Mouse (Mus musculus): Measurements from ENCODE around the gene Nop9.

The Nop9 gene

DNA sequence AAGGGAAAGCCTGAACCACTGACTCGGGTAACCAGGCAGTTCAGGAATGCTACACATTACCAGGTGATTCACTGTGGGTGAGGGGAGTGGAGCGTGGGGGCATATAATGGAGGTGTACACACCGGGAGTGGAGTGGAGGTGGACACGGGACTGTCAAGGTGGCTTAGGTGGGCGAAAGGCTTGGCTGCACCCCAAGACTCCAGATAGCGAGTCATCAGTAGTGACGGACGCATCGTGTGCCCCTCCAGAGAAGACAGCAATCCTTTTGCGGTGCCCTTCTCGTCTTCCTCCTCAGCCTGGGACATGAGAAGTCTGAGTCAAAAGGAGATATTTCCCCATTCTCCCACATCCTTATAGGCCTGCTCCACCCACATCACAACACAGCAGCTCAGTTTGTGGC lies 32.3 kb downstream of the Nop9 start:
- no peak for DNase-seq

DNA sequence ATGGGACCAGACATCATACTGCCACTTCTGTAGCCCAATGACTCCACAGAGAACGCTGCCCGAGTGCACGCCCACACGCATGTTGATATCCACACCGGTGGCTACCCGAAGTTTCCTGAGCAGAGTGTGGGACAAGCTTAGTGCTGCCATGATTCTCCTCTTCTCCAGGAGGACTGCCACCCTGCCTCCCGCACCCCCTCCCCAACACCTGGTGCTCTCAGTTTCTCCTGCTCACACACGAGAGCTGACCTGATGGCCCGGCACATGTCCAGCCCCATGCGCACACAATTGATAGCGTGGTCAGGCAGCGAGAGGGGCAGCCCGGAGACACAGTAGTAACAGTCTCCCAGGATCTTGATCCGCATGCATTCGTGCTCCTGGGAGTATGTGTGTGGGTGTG lies 33.2 kb downstream of the Nop9 start:
- DNase-seq, result no peak

- no peak for DNase-seq
Measured at GRCm38 (mm10) chr14:55779656-55780055, 34.2 kb downstream of the Nop9 start.

DNA sequence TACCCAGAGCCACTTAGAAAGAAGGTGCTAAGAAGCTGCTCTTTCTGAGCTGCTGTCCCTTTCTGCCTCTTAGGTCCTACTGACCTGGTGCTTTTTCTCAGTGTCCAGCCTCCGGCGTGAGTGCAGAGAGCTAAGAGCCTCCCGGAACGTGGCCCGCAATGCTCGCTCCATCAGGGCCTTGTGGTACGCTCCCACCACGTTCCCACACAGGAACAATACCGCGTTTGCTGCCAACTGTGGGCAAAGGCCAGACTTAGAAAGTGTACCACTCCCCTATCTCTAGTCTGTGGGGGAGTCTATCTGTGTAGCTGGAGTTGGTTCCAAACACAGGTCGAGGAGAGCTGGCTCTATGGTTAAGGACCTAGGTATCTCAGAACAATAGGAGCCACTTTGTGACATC lies 35.2 kb downstream of the Nop9 start:
- DNase-seq, result no peak

- peak; percentile 78 for DNase-seq
Measured at GRCm38 (mm10) chr14:55781310-55781709, 35.8 kb downstream of the Nop9 start.

GRCm38 (mm10) chr14:55782361-55782960 lies 37.0 kb downstream of the Nop9 start:
- DNase-seq, result no peak

- no peak for DNase-seq
Measured at GRCm38 (mm10) chr14:55783171-55783957, 37.9 kb downstream of the Nop9 start.

- no peak for DNase-seq
Measured at GRCm38 (mm10) chr14:55783958-55784235, 38.4 kb downstream of the Nop9 start, which contains the start of gene Adcy4. Gene Adcy4, minus strand, starts transcription at chr14:55784095.

GRCm38 (mm10) chr14:55785195-55785594 lies 39.7 kb downstream of the Nop9 start:
- no peak for DNase-seq

DNA sequence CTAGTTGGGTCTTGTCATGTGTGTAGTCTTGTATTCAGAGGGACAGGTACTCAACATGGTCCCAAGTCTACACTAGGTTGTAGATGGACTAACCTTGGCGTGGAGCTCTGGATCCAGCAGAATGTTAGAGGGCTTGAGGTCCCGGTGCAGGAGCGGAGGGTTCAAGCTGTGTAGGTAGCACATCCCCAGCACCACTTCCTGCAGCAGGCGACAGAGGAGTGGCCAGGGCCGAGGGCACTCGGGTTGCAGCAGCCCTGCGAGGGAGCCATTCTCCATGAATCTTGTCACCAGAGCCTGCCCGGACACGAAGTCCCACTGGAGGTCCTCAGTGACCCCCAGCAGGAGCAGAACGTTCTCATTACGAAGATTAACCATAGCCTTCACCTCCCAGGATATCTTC lies 42.2 kb downstream of the Nop9 start:
- no peak for DNase-seq

GRCm38 (mm10) chr14:55788256-55789050 lies 43.0 kb downstream of the Nop9 start, which contains the start of gene Ripk3:
Gene Ripk3, minus strand, starts transcription at chr14:55788865.
- no peak for DNase-seq

DNA sequence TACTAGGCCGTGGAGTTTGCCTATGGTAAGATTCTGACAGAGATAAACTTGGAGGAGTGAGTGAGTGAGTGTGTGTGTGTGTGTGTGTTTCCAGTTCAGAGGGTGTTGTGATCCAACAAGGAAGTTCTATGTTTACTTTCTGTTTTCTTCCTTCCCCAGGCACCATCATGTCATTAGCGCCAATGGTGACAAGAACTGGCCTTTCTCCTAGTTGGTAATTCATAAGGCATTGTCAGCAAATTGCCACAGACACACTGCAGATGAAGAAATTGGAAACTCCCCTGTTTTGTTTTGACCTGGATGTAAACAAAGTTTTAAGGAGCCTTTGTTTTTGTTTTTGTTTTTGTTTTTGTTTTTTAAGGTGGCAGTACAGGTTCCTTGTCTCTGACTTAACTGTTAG lies 48.0 kb downstream of the Nop9 start:
- no peak for DNase-seq

- no peak for DNase-seq
Measured at GRCm38 (mm10) chr14:55793946-55794345, 48.5 kb downstream of the Nop9 start.

DNA sequence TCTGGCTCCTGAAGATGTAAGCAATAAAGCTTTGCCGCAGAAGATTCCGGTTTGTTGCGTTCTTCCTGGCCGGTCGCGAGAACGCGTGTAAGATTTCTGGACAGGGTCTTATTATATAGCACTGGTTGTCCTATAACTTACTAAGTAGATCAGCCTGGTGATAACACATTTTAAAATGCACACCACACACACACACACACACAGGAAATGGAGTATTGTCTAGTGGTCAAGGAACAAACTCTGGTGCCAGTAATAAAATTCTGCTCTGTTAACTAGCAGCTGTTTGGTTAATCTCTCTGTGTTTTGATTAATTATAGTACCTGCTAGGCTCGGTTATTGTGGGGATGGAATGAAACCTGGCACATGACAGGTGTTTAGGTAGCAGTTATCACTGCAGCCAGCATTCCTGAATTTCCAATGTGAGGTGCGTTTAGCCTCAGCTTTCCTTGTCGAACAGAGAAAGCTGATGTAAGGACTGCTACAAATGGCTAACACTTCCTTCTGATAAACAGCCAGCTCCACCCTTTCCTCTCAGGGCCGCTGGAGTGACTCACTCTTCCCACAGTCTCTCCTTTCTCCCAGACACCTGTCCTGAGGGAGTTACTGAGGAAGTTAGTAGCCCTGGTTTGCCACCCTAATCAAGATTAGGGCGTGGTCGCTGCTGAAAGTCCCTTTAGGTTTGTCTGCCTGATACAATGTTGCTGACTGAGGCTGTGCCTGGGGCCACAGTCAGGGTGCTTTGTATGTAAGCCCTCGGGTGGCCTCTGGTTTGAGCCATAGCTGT lies 50.1 kb downstream of the Nop9 start:
- no peak for DNase-seq
